Mouse (Mus musculus) intestine, embryonic 15.5 days (tissue): ENCODE data around the gene Baiap3. TPM values are rescaled to one million over a fixed set of nuclear protein-coding genes. Genes with fewer than 3 reads are reported as not detected.

ENCODE experiments used
- ATAC-seq: fragments of 200-750 bp; cut with Nextera tagmentation; 2 replicates; pipeline ENCODE4 v1.8.0; 2017; ENCODE audit warnings: moderate TSS enrichment, moderate library complexity
- H3K27ac ChIP-seq: fragments of 300-500 bp; sonication (generic); 2 replicates; pipeline ENCODE4 v1.5.1; 2015; ENCODE audit warnings: mild to moderate bottlenecking, inconsistent platforms
- H3K27me3 ChIP-seq: fragments of 300-500 bp; sonication (generic); replicated peaks from 2 replicates; pipeline ENCODE4 v1.6.1; 2015; ENCODE audit warnings: inconsistent platforms
- H3K36me3 ChIP-seq: fragments of 300-500 bp; sonication (generic); 2 replicates; pipeline ENCODE4 v1.6.1; 2015; ENCODE audit warnings: inconsistent platforms
- H3K4me1 ChIP-seq: fragments of 300-500 bp; sonication (generic); replicated peaks from 2 replicates; pipeline ENCODE4 v1.6.1; 2015; ENCODE audit warnings: inconsistent platforms
- H3K4me2 ChIP-seq: fragments of 300-500 bp; sonication (generic); replicated peaks from 2 replicates; pipeline ENCODE4 v1.6.1; 2015; ENCODE audit warnings: mild to moderate bottlenecking, inconsistent platforms
- H3K4me3 ChIP-seq: fragments of 300-500 bp; sonication (generic); replicated peaks from 2 replicates; pipeline ENCODE4 v1.5.1; 2015; ENCODE audit warnings: inconsistent platforms
- H3K9ac ChIP-seq: fragments of 300-500 bp; sonication (generic); 2 replicates; pipeline ENCODE4 v1.6.1; 2015; ENCODE audit warnings: inconsistent platforms
- H3K9me3 ChIP-seq: fragments of 300-500 bp; sonication (generic); 2 replicates; pipeline ENCODE4 v1.6.1; 2016; ENCODE audit warnings: inconsistent platforms
- WGBS: fragments of 180-500 bp; shearing (Covaris S2); methylation state at CpG from one replicate; pipeline ENCODE4 v1.1.7; 2015; 5-methylcytosine and 5-hydroxymethylcytosine counted together
- polyA plus RNA-seq: library from polyadenylated mRNA; unstranded; fragments of >200 nt; fragmentation: Nextera tagmentation; extraction: Ambion mirVana; gene quantifications from 2 replicates; pipeline ENCODE4 v1.2.1, GENCODE M21; 2015

Gene Baiap3
- polyA plus RNA-seq, result 4.0 and 4.3 TPM in 2 replicates

DNA sequence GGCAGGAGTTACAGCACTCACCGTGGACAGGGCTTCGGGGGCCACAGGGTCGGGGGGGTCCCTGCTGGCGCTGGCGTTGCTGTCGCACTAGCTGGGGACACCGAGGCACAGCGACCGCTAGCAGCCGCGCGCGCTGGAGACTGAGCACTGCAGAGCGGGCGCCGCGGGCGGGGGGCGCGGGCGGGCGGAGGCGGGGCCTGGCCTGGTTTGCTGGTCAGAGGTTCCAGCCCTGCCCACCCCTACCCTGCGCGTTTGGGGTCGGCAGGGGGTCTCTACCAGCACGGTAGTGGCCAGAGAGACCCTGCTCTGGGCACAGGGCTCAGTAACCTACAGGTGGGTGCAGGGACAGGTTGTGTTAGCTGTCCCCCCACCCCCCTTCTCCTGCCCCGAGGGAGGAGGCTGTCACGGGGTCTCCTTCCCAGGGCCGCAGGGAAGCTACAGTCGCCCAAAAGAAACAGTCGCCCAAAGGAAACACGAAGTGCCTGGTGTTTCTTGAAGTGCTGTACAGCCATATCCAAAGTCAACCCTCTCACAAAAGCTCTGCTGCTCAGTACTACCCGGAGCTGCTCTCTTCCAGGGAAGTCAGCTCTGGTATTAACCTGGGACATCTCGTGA lies at the start of gene Baiap3:
Gene Baiap3, minus strand, starts transcription at position 225 of the 615 bp plus-strand sequence.
- WGBS, result 4% methylated on average over 35 of the region's 35 CpGs
- peaks cover 14% of the 10 kb centered on the region for H3K4me1 ChIP-seq

DNA sequence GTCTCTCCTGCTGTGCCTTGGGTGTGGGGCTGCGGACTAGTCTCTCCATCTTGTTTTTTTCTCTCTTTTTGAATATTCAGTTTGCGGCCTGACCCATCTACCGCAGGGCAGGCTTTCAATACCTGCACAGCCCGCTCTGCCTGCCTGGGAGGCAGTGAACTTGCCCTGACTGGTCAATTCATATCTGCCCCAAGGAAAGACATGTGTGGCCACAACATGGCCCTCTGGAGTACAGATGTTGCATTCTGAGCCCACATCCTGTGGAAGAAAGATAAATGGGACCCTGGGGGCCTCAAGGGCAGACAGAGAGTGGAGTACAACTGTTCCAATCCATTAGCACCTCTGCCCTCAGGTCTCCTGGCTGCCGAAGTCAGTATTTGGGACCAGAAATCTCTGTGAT lies 41.9 kb upstream of the Baiap3 start, which contains the start of gene Prss34:
Gene Prss34, plus strand, starts transcription at position 301 of the 400 bp plus-strand sequence.
- 0 out of 2 replicates have a peak, but pooled peaks cover 3% of the 10 kb centered on the region for H3K27me3 ChIP-seq
- no peak within 1 kb of the TSS for H3K4me2 ChIP-seq
- ATAC-seq, result no peak

More for the DNA sequence above, at the start of gene Baiap3:
- Histone ChIP-seq H3K4me2 (peak within 1 kb of the TSS; percentile 76), H3K4me3 (peak within 1 kb of the TSS; percentile 34), H3K9me3 (no peaks in the 10 kb centered on the region), H3K27ac (no peak within 1 kb of the TSS), H3K27me3 (peaks cover 31% of the 10 kb centered on the region), H3K36me3 (peaks cover 3% of the 10 kb centered on the region; the same call in 1 of the 2 replicates), H3K9ac (peak within 1 kb of the TSS; percentile 31)
- ATAC-seq, result peak; percentile 56; the same call in 1 of the 2 replicates

DNA sequence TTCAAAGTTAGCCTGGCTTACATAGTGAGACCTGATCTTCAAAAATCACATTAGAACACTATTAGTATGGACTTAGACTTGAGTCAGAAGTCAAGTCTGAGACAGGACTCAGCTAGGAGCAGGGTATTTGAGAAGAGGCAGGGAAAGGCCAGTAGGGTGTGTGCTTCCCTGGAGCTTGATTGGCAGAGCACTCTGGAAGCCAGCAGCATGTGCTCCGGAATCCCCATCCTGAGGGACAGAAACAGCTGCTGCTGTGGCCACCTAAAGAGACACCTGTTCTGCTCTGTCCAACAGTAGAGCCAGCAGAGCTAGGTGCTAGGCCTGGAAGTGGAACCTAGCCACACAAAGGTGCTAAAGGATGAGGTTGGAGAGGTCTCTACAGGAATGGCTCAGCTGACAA lies 37.9 kb upstream of the Baiap3 start:
- Histone ChIP-seq H3K4me2 (no peak overlapping the region), H3K36me3 (no peaks in the 10 kb centered on the region), H3K27me3 (0 out of 2 replicates have a peak, but pooled peaks cover under 1% of the 10 kb centered on the region), H3K9ac (no peak overlapping the region), H3K27ac (no peak overlapping the region), H3K4me3 (no peak overlapping the region), H3K4me1 (no peaks in the 10 kb centered on the region), H3K9me3 (no peaks in the 10 kb centered on the region)
- ATAC-seq, result no peak
- WGBS, result 81% methylated on average over 1 of the region's 1 CpGs

More for the DNA sequence above, 41.9 kb upstream of the Baiap3 start, which contains the start of gene Prss34:
- 81% methylated on average over 5 of the region's 5 CpGs for WGBS
- Histone ChIP-seq H3K36me3 (no peaks in the 10 kb centered on the region), H3K9ac (no peak within 1 kb of the TSS), H3K4me1 (no peaks in the 10 kb centered on the region), H3K9me3 (no peaks in the 10 kb centered on the region), H3K4me3 (no peak within 1 kb of the TSS), H3K27ac (no peak within 1 kb of the TSS)

DNA sequence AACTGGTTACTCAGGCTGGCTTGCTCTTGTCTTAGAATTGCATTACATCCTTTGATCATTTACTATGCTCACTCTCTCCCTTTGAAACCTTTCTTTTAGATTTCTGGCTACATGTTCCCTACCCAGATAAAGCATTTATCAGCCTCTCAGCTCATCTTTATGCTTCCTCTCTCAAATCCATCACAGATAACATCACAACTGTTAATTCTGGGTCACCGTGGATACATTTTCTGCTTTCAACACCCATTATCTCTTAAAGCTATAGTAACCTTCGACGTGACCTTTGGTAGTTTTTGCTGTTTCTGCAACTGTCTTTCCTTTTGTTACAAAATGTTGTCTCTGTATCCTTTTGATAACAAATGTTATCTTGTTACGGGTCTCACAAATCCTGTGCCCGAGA lies 37.3 kb upstream of the Baiap3 start:
- Histone ChIP-seq H3K27ac (no peak overlapping the region), H3K4me1 (no peaks in the 10 kb centered on the region), H3K4me3 (no peak overlapping the region), H3K9ac (no peak overlapping the region), H3K36me3 (no peaks in the 10 kb centered on the region), H3K4me2 (no peak overlapping the region), H3K27me3 (no peaks in the 10 kb centered on the region), H3K9me3 (no peaks in the 10 kb centered on the region)
- ATAC-seq, result no peak
- 70% methylated on average over 5 of the region's 5 CpGs for WGBS

GRCm38 (mm10) chr17:25290411-25290810 lies 34.2 kb upstream of the Baiap3 start:
- Histone ChIP-seq H3K4me1 (no peaks in the 10 kb centered on the region), H3K27ac (no peak overlapping the region), H3K4me3 (no peak overlapping the region), H3K36me3 (no peaks in the 10 kb centered on the region), H3K4me2 (no peak overlapping the region), H3K9me3 (no peaks in the 10 kb centered on the region), H3K9ac (no peak overlapping the region), H3K27me3 (no peaks in the 10 kb centered on the region)
- 19% methylated on average over 4 of the region's 4 CpGs for WGBS
- ATAC-seq, result no peak

DNA sequence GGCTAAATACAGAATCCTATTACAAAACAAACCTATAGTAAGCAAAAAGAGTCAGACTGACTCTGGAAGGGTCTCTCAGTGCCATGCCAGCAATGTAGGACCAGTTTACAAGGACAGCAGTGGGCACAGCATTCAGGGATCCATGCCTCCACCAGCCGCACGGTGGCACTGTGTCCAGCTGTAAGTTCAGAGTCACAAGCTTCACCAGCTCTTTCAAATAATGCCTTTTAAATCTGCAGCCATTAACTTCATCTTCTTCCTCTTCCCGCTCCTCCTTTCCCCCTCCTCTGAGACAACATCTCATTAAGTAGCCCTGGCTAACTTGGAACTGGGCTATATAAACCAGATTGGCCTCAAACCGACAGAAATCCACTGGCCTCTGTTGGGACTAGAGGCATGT lies 32.7 kb upstream of the Baiap3 start:
- no peaks in the 10 kb centered on the region for H3K27me3 ChIP-seq
- no peak for ATAC-seq
- no peaks in the 10 kb centered on the region for H3K4me1 ChIP-seq
- no peak overlapping the region for H3K4me3 ChIP-seq
- no peak overlapping the region for H3K27ac ChIP-seq
- no peak overlapping the region for H3K9ac ChIP-seq
- no peak overlapping the region for H3K4me2 ChIP-seq
- H3K36me3 ChIP-seq, result no peaks in the 10 kb centered on the region
- WGBS, result 17% methylated on average over 4 of the region's 4 CpGs
- no peaks in the 10 kb centered on the region for H3K9me3 ChIP-seq

DNA sequence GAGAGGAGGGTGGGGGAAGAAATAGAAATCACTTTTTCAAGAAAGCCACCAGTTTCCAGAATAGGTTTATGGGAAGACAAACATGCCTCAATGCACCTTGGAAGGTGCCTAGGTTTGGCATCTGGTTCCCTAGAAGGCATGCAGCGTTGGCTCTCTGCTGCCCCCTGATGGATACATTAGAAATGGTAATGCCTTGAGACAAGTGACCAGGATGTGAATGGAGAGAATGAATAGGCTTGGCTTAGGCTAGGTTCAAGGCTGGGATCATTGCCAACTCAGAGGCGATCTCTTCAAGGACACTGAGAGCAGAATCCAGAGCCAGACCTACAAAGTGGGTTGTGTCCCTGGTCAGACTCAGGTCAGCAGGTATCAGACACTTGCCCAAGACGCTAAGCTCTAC lies 28.9 kb upstream of the Baiap3 start:
- H3K36me3 ChIP-seq, result no peaks in the 10 kb centered on the region
- H3K27ac ChIP-seq, result no peak overlapping the region
- no peaks in the 10 kb centered on the region for H3K9me3 ChIP-seq
- H3K4me3 ChIP-seq, result no peak overlapping the region
- H3K4me2 ChIP-seq, result no peak overlapping the region
- 23% methylated on average over 3 of the region's 3 CpGs for WGBS
- 0 out of 2 replicates have a peak, but pooled peaks cover 2% of the 10 kb centered on the region for H3K4me1 ChIP-seq
- H3K9ac ChIP-seq, result no peak overlapping the region
- no peak for ATAC-seq
- no peaks in the 10 kb centered on the region for H3K27me3 ChIP-seq

GRCm38 (mm10) chr17:25282133-25282532 lies 26.0 kb upstream of the Baiap3 start:
- Histone ChIP-seq H3K27ac (no peak overlapping the region), H3K27me3 (no peaks in the 10 kb centered on the region), H3K4me1 (0 out of 2 replicates have a peak, but pooled peaks cover 2% of the 10 kb centered on the region), H3K36me3 (no peaks in the 10 kb centered on the region), H3K9ac (no peak overlapping the region), H3K9me3 (no peaks in the 10 kb centered on the region), H3K4me3 (no peak overlapping the region), H3K4me2 (peak overlapping the region; percentile 15; the same call in 1 of the 2 replicates)
- peak; percentile 77; the same call in 1 of the 2 replicates for ATAC-seq
- WGBS, result 27% methylated on average over 11 of the region's 11 CpGs

DNA sequence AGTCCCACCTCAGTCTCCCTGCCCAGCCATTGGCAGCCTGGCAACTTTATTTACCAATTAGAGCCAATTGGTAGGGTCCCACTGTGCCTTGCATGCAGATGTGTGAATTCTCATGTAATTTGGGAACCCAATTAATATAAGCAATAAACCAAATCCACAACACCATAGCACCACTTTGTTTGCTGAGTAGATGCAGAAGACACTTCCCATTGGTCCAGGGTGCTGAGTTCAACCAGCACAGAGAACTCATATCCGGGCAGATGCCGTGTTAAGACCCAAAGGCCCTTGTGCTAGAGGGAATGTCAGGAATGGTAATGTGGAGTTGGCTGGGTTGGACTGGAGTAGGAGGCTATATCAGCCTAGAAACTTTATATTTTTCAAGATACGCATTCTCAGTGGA lies 19.7 kb upstream of the Baiap3 start:
- Histone ChIP-seq H3K4me2 (no peak overlapping the region), H3K4me3 (no peak overlapping the region), H3K9me3 (no peaks in the 10 kb centered on the region), H3K4me1 (peaks cover 18% of the 10 kb centered on the region), H3K27ac (no peak overlapping the region), H3K27me3 (no peaks in the 10 kb centered on the region), H3K36me3 (no peaks in the 10 kb centered on the region), H3K9ac (no peak overlapping the region)
- 97% methylated on average over 3 of the region's 3 CpGs for WGBS
- ATAC-seq, result no peak

- H3K27ac ChIP-seq, result peak within 1 kb of the TSS; percentile 99
- peak within 1 kb of the TSS; percentile 100 for H3K9ac ChIP-seq
- 81% methylated on average over 9 of the region's 9 CpGs for WGBS
- H3K9me3 ChIP-seq, result no peaks in the 10 kb centered on the region
- H3K4me1 ChIP-seq, result peaks cover 25% of the 10 kb centered on the region
- H3K36me3 ChIP-seq, result peaks cover 2% of the 10 kb centered on the region; the same call in 1 of the 2 replicates
- H3K4me2 ChIP-seq, result peak within 1 kb of the TSS; percentile 74
- H3K27me3 ChIP-seq, result no peaks in the 10 kb centered on the region
- peak within 1 kb of the TSS; percentile 92 for H3K4me3 ChIP-seq
- no peak for ATAC-seq
These were observed 18.6 kb upstream of the Baiap3 start, which contains the start of gene Ube2i for GRCm38 (mm10) chr17:25274571-25275346. Gene Ube2i, minus strand, starts transcription at chr17:25274622.

- H3K9me3 ChIP-seq, result no peaks in the 10 kb centered on the region
- H3K4me2 ChIP-seq, result peak overlapping the region; percentile 74
- H3K4me1 ChIP-seq, result peaks cover 25% of the 10 kb centered on the region
- ATAC-seq, result peak; percentile 87
- peak overlapping the region; percentile 99 for H3K27ac ChIP-seq
- peaks cover 11% of the 10 kb centered on the region for H3K36me3 ChIP-seq
- H3K9ac ChIP-seq, result peak overlapping the region; percentile 100
- H3K4me3 ChIP-seq, result peak overlapping the region; percentile 92
- H3K27me3 ChIP-seq, result no peaks in the 10 kb centered on the region
- whole genome bisulfite sequencing, result under 1% methylated on average over 43 of the region's 45 CpGs
These were observed 17.7 kb upstream of the Baiap3 start for GRCm38 (mm10) chr17:25273706-25274501.
